In genomic region chr6:32049256-32049950, GRCm38 (mm10) we compare ENCODE assay signal across 18 mouse cellular contexts. TPM values are rescaled to one million over a fixed set of nuclear protein-coding genes. Genes with fewer than 3 reads are reported as not detected.
"Had no signal": no experiment of that assay in that cellular context is flagged by ENCODE, and none has a peak within 500 bp of the region (broad histone marks: within the 10 kb centered on the region; RNA-seq: fewer than 3 reads in every experiment).

No protein-coding gene starts in this region.

- H3K36me3 ChIP-seq: kidney, embryonic 15.5 days; limb, embryonic 12.5 days; liver, embryonic 13.5 days; midbrain, embryonic 12.5 days had no signal

- H3K9me3 ChIP-seq: kidney, embryonic 15.5 days; limb, embryonic 12.5 days; liver, embryonic 13.5 days; midbrain, embryonic 12.5 days had no signal

- DNase-seq: kidney, adult 2 months; kidney, postnatal 14 days; liver; liver, embryonic 13.5 days; liver, postnatal 0 days; thymus, adult 2 months; thymus, postnatal 25 days had no signal

- H3K4me2 ChIP-seq: kidney, embryonic 15.5 days; limb, embryonic 12.5 days; liver, embryonic 13.5 days; midbrain, embryonic 12.5 days had no signal

- ATAC-seq: liver, postnatal 0 days; midbrain, embryonic 16.5 days had no signal

- H3K9ac ChIP-seq: kidney, embryonic 15.5 days; limb, embryonic 12.5 days; liver, embryonic 13.5 days; liver, postnatal 0 days; midbrain, embryonic 12.5 days had no signal

- H3K4me1 ChIP-seq: kidney, embryonic 15.5 days; liver, embryonic 13.5 days; midbrain, embryonic 12.5 days had no signal

- H3K27me3 ChIP-seq: kidney, embryonic 15.5 days; limb, embryonic 12.5 days; liver, embryonic 13.5 days; midbrain, embryonic 12.5 days had no signal

- H3K4me3 ChIP-seq: kidney, embryonic 15.5 days; limb, embryonic 12.5 days; liver, embryonic 13.5 days; midbrain, embryonic 12.5 days had no signal

- H3K27ac ChIP-seq: kidney, embryonic 15.5 days; limb, embryonic 12.5 days; liver, embryonic 13.5 days; midbrain, embryonic 12.5 days; stomach, postnatal 0 days had no signal

RNA-seq across cellular contexts. Expression of gene 1700012A03Rik, which starts 0.6 kb away (rescaled TPM):
- total RNA-seq: layer of hippocampus, postnatal 10 days; left cerebral cortex, postnatal 36 days; megakaryocyte-erythroid progenitor cell, adult 5-6 weeks had no signal
- polyA plus RNA-seq: kidney, embryonic 15.5 days; limb, embryonic 12.5 days; liver, embryonic 13.5 days; liver, postnatal 0 days; lung, embryonic 16.5 days; midbrain, embryonic 12.5 days; midbrain, embryonic 16.5 days; neural tube, embryonic 14.5 days; stomach, postnatal 0 days; thymus, adult 2 months; urinary bladder, adult 2 months had no signal
